Mouse (Mus musculus) pancreas, adult 10 weeks (tissue): ENCODE results near the gene Gm17584. TPM values are rescaled to one million over a fixed set of nuclear protein-coding genes. Genes with fewer than 3 reads are reported as not detected.

Source experiments
- polyA plus RNA-seq: library from polyadenylated mRNA; stranded (reverse); fragments of 350-450 nt; fragmentation: Illumina TruSeq; extraction: RNeasy Lipid Tissue Mini Kit (QIAGEN cat#74804); gene quantifications from one replicate; pipeline ENCODE4 v1.2.3, GENCODE M21; 2015; ENCODE audit warnings: low read depth, low replicate concordance; ENCODE audit not compliant: insufficient read depth

The Gm17584 gene
- not detected for polyA plus RNA-seq

GRCm38 (mm10) chrX:124500263-124500662 is at the start of gene Gm17584:
Gene Gm17584 (plus strand): TSS chrX:124500563.

Other genes starting within 250 kb of the Gm17584 start
- gene Gm17469, start 129.3 kb downstream of the Gm17584 start, polyA plus RNA-seq, result not detected